Mouse (Mus musculus): Measurements from ENCODE around the gene Olfr220.

Gene Olfr220

DNA sequence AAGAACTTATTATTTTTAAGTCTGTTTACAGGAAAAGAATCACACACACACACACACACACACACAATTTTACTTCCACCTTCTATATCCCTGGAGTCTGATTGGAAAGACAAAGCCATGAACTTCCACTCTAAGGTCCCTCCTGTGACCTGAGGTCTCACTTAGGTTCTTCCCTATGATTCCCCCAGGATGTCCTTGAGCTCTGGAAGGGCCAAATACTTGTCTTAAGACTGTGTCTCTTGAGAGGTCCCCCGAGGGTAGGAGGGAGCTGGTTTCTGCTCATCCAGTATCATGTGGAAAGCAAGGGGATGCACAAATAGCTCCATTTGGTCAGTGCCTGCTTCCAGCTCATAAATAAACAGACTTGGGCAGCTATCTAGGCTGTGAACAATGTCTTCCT lies at the start of gene Olfr220:
Gene Olfr220, plus strand, starts transcription at position 301 of the 400 bp plus-strand sequence.
- Histone ChIP-seq H3K36me3 (ENCODE audit: control insufficient read depth, insufficient read depth, low read length, poor library complexity, severe bottlenecking) (no peaks in the 10 kb centered on the region), H3K27me3 (ENCODE audit: control insufficient read depth, insufficient read depth, low read length, poor library complexity, severe bottlenecking) (no peaks in the 10 kb centered on the region)
- no peak for DNase-seq (ENCODE audit: low read depth, low spot score)

DNA sequence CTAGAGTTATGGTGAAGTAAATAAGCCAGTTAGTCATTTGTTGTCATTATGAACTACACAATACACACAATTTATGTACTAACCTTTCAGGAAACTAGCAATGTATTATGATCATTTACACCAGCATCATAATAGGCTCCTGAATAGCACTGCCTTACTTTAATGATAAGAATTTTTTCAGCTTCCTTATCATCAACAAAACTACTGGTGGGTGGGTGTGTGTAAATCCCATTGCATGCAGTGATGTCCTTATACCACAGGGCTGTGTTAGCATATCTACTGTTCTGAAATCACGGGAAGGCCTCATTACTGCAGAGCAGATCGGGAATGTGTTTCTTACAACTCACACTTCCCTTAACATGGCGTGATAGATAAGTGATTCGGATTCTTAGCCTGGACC lies 18.9 kb upstream of the Olfr220 start:
- Histone ChIP-seq H3K27me3 (ENCODE audit: control insufficient read depth, insufficient read depth, low read length, poor library complexity, severe bottlenecking) (no peaks in the 10 kb centered on the region), H3K36me3 (ENCODE audit: control insufficient read depth, insufficient read depth, low read length, poor library complexity, severe bottlenecking) (no peaks in the 10 kb centered on the region)
- no peak for DNase-seq (ENCODE audit: low read depth, low spot score)

DNA sequence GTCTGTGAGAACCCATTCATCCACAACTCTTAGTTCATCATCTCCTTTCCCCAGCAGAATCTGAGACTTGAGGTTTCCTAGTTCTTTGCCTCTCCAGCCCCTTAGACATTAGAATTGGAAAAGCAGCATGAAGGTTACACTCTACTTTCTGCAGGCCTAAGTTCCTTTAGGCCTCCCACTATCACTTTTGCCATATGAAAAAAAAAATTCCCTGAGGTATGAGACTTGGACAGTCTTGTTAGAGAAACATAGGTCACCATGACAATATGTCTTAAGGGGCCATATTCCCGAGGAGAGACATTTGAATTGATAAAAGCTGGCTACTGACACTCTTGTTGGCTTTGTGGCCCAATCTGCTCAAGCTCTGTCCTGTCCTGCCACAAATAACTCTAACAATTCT lies 18.1 kb upstream of the Olfr220 start, which contains the start of gene Olfr414:
Gene Olfr414, plus strand, starts transcription at position 301 of the 400 bp plus-strand sequence.
- H3K36me3 ChIP-seq (ENCODE audit: control insufficient read depth, insufficient read depth, low read length, poor library complexity, severe bottlenecking), result no peaks in the 10 kb centered on the region
- DNase-seq (ENCODE audit: low read depth, low spot score), result no peak
- no peaks in the 10 kb centered on the region for H3K27me3 ChIP-seq (ENCODE audit: control insufficient read depth, insufficient read depth, low read length, poor library complexity, severe bottlenecking)

DNA sequence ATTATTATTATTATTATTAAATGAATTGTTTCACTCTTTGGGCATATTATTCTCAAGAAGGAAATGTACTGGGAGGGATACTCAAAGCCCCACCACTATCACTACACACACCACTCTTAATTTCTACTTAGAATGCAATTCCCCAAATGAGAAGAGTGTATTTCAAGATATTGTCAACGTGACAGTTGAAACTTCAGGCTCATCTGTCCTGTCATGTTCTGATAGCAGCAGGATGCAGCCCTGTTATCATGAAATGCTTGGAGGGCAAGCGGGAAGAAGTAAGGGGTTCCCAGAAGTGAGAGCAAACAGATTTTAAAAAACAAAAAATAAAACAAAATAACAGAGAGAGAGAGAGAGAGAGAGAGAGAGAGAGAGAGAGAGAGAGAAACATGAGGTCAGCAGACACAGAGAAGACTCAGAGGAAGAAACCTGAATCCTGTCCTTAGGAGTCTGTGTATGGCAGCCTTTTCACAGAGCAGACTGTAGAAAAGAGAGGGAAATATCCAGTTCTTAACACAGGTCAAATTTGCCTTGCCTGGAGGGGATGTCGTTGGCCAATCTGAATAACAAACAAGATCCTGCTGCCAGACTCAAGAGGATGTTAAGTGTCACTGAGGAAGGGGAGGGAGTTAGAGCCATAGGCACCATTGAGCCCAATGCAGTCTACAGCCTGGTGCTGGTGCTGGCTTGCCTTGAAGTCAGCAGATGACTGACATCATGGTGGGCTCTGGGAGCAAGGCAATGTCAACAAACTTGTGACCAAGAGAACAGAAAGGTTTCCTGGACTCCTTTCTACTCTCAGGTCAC lies 15.5 kb upstream of the Olfr220 start:
- DNase-seq (ENCODE audit: low read depth, low spot score), result no peak
- no peaks in the 10 kb centered on the region for H3K36me3 ChIP-seq (ENCODE audit: control insufficient read depth, insufficient read depth, low read length, poor library complexity, severe bottlenecking)
- no peaks in the 10 kb centered on the region for H3K27me3 ChIP-seq (ENCODE audit: control insufficient read depth, insufficient read depth, low read length, poor library complexity, severe bottlenecking)

DNA sequence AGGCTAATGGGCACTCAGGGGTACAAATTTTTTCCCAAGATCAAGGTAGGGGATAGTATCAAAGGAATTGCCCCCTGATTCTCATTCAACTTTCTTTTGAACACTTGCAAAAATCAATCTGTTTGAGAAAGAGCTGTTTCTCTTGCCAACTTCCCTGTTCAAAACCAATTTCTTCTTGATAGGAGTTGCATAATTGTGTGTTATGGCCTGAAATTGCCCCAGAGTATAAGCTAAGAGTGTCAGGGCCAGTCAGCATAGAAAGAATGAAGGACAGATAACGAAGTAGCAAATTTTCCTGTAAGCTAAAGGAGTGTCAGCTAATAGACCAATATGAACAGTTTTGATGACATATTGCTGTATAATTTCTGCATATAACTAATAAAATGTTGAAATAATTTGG lies 14.5 kb upstream of the Olfr220 start:
- no peaks in the 10 kb centered on the region for H3K36me3 ChIP-seq (ENCODE audit: control insufficient read depth, insufficient read depth, low read length, poor library complexity, severe bottlenecking)
- no peak for DNase-seq (ENCODE audit: low read depth, low spot score)
- H3K27me3 ChIP-seq (ENCODE audit: control insufficient read depth, insufficient read depth, low read length, poor library complexity, severe bottlenecking), result no peaks in the 10 kb centered on the region

DNA sequence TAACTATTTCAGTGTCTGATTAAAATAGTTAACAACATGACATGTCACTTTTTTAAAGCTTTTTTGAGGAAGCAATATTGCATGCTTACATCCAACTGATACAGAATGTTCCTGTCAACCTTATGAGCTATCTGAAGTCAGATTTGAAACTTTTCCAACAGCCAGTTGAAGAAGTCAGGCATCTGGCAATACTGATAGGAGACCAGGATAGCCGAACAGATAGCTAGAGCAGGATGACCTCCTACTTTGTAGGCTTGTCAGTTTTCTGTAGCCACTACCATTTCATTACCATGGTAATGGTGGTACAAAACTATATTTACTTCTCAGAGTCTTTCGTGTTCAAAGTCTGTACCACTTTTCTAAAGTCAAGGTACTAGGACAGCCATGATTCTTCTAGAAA lies 13.5 kb upstream of the Olfr220 start:
- Histone ChIP-seq H3K36me3 (ENCODE audit: control insufficient read depth, insufficient read depth, low read length, poor library complexity, severe bottlenecking) (no peaks in the 10 kb centered on the region), H3K27me3 (ENCODE audit: control insufficient read depth, insufficient read depth, low read length, poor library complexity, severe bottlenecking) (no peaks in the 10 kb centered on the region)
- no peak for DNase-seq (ENCODE audit: low read depth, low spot score)

DNA sequence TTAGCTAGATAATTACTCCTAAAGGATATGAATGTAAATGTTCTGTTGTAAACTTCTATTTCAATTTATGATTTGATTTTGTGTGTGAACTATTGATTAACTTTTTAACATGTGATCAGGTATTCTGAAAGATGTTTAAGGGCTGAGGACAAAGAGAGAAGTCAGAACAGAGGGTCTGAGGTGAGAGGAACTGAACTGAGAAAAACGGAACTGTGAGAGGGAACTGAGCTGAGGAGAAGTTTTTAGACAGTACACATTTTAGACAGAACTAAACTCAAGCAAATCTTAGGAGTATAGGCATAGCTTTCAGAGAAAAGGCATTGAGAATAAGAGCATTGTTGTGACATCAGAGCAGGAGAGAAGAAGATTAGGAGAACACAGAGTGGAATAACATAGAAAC lies 7.8 kb upstream of the Olfr220 start:
- Histone ChIP-seq H3K36me3 (ENCODE audit: control insufficient read depth, insufficient read depth, low read length, poor library complexity, severe bottlenecking) (no peaks in the 10 kb centered on the region), H3K27me3 (ENCODE audit: control insufficient read depth, insufficient read depth, low read length, poor library complexity, severe bottlenecking) (no peaks in the 10 kb centered on the region)
- DNase-seq (ENCODE audit: low read depth, low spot score), result peak; percentile 6

DNA sequence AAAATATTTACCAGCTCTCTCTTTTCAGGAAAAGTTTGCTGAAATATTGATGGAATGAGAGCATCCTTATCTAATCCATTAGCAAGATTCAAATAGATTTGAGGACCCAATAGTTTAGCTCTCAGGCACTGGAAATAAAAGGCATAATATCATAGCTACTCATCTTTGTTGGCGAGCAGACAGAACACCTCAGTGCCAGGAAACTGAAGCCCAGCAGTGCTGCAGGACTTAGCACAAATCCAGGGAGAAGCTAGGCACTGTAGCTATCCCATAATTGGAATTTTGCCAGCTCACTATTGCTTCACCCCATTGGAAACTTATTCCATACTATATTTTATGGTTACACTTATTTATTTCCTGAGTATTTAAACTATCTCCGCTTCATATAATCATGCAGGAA lies 13.2 kb downstream of the Olfr220 start:
- no peaks in the 10 kb centered on the region for H3K27me3 ChIP-seq (ENCODE audit: control insufficient read depth, insufficient read depth, low read length, poor library complexity, severe bottlenecking)
- no peak for DNase-seq (ENCODE audit: low read depth, low spot score)
- no peaks in the 10 kb centered on the region for H3K36me3 ChIP-seq (ENCODE audit: control insufficient read depth, insufficient read depth, low read length, poor library complexity, severe bottlenecking)

DNA sequence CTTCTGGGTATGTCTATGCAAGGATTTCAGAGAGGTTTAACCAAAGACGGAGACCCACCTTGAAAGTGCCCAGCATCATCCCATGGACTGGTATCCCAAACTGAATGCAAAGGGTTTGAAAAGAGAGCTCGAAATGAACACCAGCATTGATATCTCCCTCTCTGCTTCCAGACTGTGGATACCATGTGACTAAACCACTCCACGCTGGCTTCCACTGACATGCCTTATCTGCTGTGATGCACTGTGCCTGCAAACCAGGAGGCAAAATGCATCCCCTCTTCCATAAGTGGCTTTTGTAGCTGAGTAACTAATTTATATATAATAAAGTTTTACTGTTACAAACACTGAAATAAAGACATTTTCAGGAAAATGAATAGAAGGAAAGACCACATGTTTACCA lies 23.5 kb downstream of the Olfr220 start:
- Histone ChIP-seq H3K27me3 (ENCODE audit: control insufficient read depth, insufficient read depth, low read length, poor library complexity, severe bottlenecking) (no peaks in the 10 kb centered on the region), H3K36me3 (ENCODE audit: control insufficient read depth, insufficient read depth, low read length, poor library complexity, severe bottlenecking) (no peaks in the 10 kb centered on the region)
- DNase-seq (ENCODE audit: low read depth, low spot score), result no peak

DNA sequence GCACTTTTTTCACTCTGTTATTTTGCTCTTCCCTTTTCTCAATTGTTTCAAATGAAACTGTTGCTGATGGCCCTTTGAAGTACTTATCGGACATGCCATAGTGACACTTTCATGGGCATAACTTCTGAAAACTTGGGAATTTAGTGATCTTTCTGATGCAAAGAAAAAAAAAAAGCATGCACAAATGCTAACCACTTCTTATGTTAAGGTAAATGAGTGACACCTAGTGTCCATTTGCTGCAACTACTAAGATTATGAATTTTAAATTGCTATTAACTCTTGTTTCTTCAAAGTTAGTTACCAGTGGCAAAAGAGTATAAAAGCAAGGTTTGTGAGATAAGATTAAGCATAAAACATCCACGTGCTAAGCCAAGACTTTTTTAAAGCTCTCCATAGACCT lies 24.4 kb downstream of the Olfr220 start:
- no peaks in the 10 kb centered on the region for H3K27me3 ChIP-seq (ENCODE audit: control insufficient read depth, insufficient read depth, low read length, poor library complexity, severe bottlenecking)
- no peaks in the 10 kb centered on the region for H3K36me3 ChIP-seq (ENCODE audit: control insufficient read depth, insufficient read depth, low read length, poor library complexity, severe bottlenecking)
- peak; percentile 56 for DNase-seq (ENCODE audit: low read depth, low spot score)

DNA sequence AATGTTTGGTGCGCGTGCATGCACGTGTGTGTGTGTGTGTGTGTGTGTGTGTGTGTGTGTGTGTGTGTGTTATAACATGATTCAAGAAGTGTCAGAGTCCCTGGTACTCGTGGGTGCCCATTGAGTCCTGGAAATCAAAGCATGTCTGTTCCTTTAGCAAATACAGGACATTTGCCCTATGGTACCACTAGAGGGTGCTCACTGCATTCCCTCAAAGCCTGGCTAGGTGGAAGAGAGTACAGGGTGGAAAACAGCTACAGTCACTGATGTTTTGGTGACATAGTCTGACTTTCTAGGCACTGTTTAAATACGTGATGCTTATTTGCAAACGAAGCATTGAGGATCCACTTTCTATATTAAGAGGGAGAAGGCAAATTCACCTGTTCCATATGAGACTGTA lies 27.9 kb downstream of the Olfr220 start:
- Histone ChIP-seq H3K27me3 (ENCODE audit: control insufficient read depth, insufficient read depth, low read length, poor library complexity, severe bottlenecking) (no peaks in the 10 kb centered on the region), H3K36me3 (ENCODE audit: control insufficient read depth, insufficient read depth, low read length, poor library complexity, severe bottlenecking) (no peaks in the 10 kb centered on the region)
- DNase-seq (ENCODE audit: low read depth, low spot score), result peak; percentile 62

DNA sequence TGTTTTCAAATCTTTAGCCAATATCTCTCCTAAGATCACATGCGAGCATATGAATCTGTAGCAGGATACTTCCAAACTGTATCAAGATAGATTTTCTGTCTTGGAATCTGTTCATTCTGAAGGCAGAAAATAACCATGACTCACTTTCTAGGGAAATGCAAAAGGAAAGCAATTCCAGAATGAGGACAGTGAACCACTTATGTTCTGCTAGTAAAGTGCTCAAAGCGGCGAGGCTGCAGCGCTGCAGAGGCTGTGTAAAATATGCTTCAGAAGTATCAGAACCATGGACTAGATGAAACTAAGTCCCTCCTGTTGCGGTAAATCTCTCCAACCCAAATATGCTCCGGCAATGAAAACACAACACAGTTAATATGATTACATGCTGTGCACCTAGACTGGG lies 40.7 kb downstream of the Olfr220 start:
- no peaks in the 10 kb centered on the region for H3K36me3 ChIP-seq (ENCODE audit: control insufficient read depth, insufficient read depth, low read length, poor library complexity, severe bottlenecking)
- H3K27me3 ChIP-seq (ENCODE audit: control insufficient read depth, insufficient read depth, low read length, poor library complexity, severe bottlenecking), result peaks cover 2% of the 10 kb centered on the region; the same call in 1 of the 2 replicates
- DNase-seq (ENCODE audit: low read depth, low spot score), result no peak

DNA sequence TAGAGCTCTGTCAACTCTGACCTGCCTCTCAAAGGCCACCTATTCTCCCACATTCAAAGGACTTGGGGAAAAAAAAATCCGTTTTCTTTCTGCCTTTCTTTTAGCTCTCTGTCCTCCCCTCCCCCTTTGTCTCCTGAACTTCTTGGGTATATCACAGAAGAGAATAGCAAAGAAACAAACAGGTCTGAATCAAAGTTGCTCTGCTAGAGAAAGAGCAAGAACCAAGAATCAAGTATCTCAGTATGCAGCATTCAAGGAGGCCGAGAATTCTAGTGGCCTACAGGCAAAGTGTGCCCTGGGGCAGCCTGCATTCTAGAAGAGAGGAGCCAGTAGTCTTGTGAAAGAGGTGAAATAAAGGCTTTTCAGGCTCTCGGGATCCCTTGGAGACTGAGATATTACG lies 58.2 kb downstream of the Olfr220 start:
- H3K27me3 ChIP-seq (ENCODE audit: control insufficient read depth, insufficient read depth, low read length, poor library complexity, severe bottlenecking), result no peaks in the 10 kb centered on the region
- H3K36me3 ChIP-seq (ENCODE audit: control insufficient read depth, insufficient read depth, low read length, poor library complexity, severe bottlenecking), result no peaks in the 10 kb centered on the region
- no peak for DNase-seq (ENCODE audit: low read depth, low spot score)
